In genomic region chr6:116002311-116003104, GRCm38 (mm10) we compare ENCODE assay signal across 26 mouse cellular contexts. TPM values are rescaled to one million over a fixed set of nuclear protein-coding genes. Genes with fewer than 3 reads are reported as not detected.
DNase-seq lines count a peak whose midpoint lies in the region; ATAC-seq and TF ChIP-seq lines count a peak whose summit lies in the region.
"Had no signal": no experiment of that assay in that cellular context is flagged by ENCODE, and none has a peak within 500 bp of the region (broad histone marks: within the 10 kb centered on the region; RNA-seq: fewer than 3 reads in every experiment).

No protein-coding gene starts in this region.

- TF ChIP-seq POLR2A in bone marrow macrophage, adult 2 months (IDR thresholded peaks at IDR 0.05; ENCODE audit: borderline replicate concordance, low read depth, low read length), result no peak

- no peak overlapping the region for H3K9ac ChIP-seq in kidney, embryonic 16.5 days (replicated peaks; ENCODE audit: low read length)
- H3K9ac ChIP-seq: hindbrain, embryonic 14.5 days; midbrain, embryonic 12.5 days; neural tube, embryonic 15.5 days had no signal

- H3K4me1 ChIP-seq in heart, embryonic 10.5 days, result peaks cover 78% of the 10 kb centered on the region
- peaks cover 38% of the 10 kb centered on the region for H3K4me1 ChIP-seq in kidney, embryonic 16.5 days (ENCODE audit: insufficient read depth, low read length)
- H3K4me1 ChIP-seq in bone marrow macrophage, adult 2 months (ENCODE audit: control insufficient read depth, insufficient read depth, low read length), result peaks cover 58% of the 10 kb centered on the region
- peaks cover 66% of the 10 kb centered on the region for H3K4me1 ChIP-seq in embryonic facial prominence, embryonic 10.5 days

- TF ChIP-seq CTCF in bone marrow macrophage, adult 2 months (IDR thresholded peaks at IDR 0.05; ENCODE audit: low read depth, low read length), result no peak

- no peaks in the 10 kb centered on the region for H3K36me3 ChIP-seq in heart, embryonic 10.5 days
- H3K36me3 ChIP-seq in kidney, embryonic 16.5 days (ENCODE audit: insufficient read depth, low read length), result no peaks in the 10 kb centered on the region
- H3K36me3 ChIP-seq in embryonic facial prominence, embryonic 10.5 days (replicated peaks), result no peaks in the 10 kb centered on the region
- H3K36me3 ChIP-seq: midbrain, embryonic 12.5 days; neural tube, embryonic 15.5 days had no signal

- H3K4me2 ChIP-seq in kidney, embryonic 16.5 days (replicated peaks; ENCODE audit: low read depth, low read length), result no peak overlapping the region
- H3K4me2 ChIP-seq: hindbrain, embryonic 14.5 days; midbrain, embryonic 12.5 days; neural tube, embryonic 15.5 days had no signal

- WGBS in heart, embryonic 10.5 days, result 63% methylated on average over 12 of the region's 12 CpGs
- 75% methylated on average over 12 of the region's 12 CpGs for WGBS in kidney, embryonic 16.5 days
- 70% methylated on average over 12 of the region's 12 CpGs for WGBS in embryonic facial prominence, embryonic 10.5 days

- no peak for ATAC-seq in kidney, embryonic 16.5 days (ENCODE audit: low FRiP score, low TSS enrichment)
- ATAC-seq: intestine, embryonic 16.5 days; Patski had no signal

- no peaks in the 10 kb centered on the region for H3K27me3 ChIP-seq in heart, embryonic 10.5 days (ENCODE audit: insufficient read depth, poor library complexity, severe bottlenecking)
- no peaks in the 10 kb centered on the region for H3K27me3 ChIP-seq in kidney, embryonic 16.5 days (ENCODE audit: insufficient read depth, low read length)
- peaks cover 23% of the 10 kb centered on the region for H3K27me3 ChIP-seq in embryonic facial prominence, embryonic 10.5 days (replicated peaks; ENCODE audit: low read depth, poor library complexity, severe bottlenecking)
- H3K27me3 ChIP-seq: neural tube, embryonic 15.5 days; Patski had no signal

- intact Hi-C loops in left cerebral cortex, postnatal 25 days (cut with DNase I), result no loop called here

- no peak for DNase-seq in heart, embryonic 10.5 days (ENCODE audit: low spot score)
- no peak for DNase-seq in heart, postnatal 4 days
- DNase-seq in kidney, adult 18-20 months, result no peak
- DNase-seq in embryonic facial prominence, embryonic 10.5 days (ENCODE audit: low spot score), result no peak
- no peak for DNase-seq in left cerebral cortex, postnatal 25 days (ENCODE audit: low spot score in 2 of 2)
- no peak for DNase-seq in layer of hippocampus, postnatal 10 days (ENCODE audit: low spot score in 2 of 2)
- DNase-seq: adrenal gland, postnatal 36 days; cerebellum, adult 9-10 months; lung, postnatal 14 days; thymus, postnatal 25 days had no signal

- no peak overlapping the region for H3K4me3 ChIP-seq in heart, embryonic 10.5 days
- no peak overlapping the region for H3K4me3 ChIP-seq in kidney, embryonic 16.5 days (ENCODE audit: low read length)
- no peak overlapping the region for H3K4me3 ChIP-seq in bone marrow macrophage, adult 2 months (ENCODE audit: insufficient read depth, low read length)
- H3K4me3 ChIP-seq in embryonic facial prominence, embryonic 10.5 days, result no peak overlapping the region
- H3K4me3 ChIP-seq: midbrain, embryonic 12.5 days; myocyte; neural tube, embryonic 15.5 days had no signal

- H3K27ac ChIP-seq in heart, embryonic 10.5 days, result peak overlapping the region; percentile 80
- peak overlapping the region; percentile 23; the same call in 1 of the 2 replicates for H3K27ac ChIP-seq in kidney, embryonic 16.5 days (ENCODE audit: low read length)
- H3K27ac ChIP-seq in bone marrow macrophage, adult 2 months (ENCODE audit: insufficient read depth, low read depth, low read length), result peak overlapping the region; percentile 12
- peak overlapping the region; percentile 48; the same call in 1 of the 2 replicates for H3K27ac ChIP-seq in embryonic facial prominence, embryonic 10.5 days (replicated peaks)
- H3K27ac ChIP-seq: hindbrain, embryonic 14.5 days; midbrain, embryonic 12.5 days; neural tube, embryonic 15.5 days; stomach, postnatal 0 days had no signal

- H3K9me3 ChIP-seq in heart, embryonic 10.5 days, result no peaks in the 10 kb centered on the region
- no peaks in the 10 kb centered on the region for H3K9me3 ChIP-seq in kidney, embryonic 16.5 days (ENCODE audit: low read length)
- no peaks in the 10 kb centered on the region for H3K9me3 ChIP-seq in embryonic facial prominence, embryonic 10.5 days
- H3K9me3 ChIP-seq: midbrain, embryonic 12.5 days; neural tube, embryonic 15.5 days had no signal

RNA-seq across cellular contexts. Expression of gene Plxnd1, which starts 7.7 kb away (rescaled TPM):
- polyA plus RNA-seq in heart, embryonic 10.5 days (2016; fragmentation: Nextera tagmentation; extraction: Ambion mirVana), result 42.9 and 61.7 TPM in 2 replicates
- 100 to 1,000 TPM; 191 to 208 TPM for total RNA-seq in heart, postnatal 4 days (2021)
- 55.5 and 62.4 TPM in 2 replicates for polyA plus RNA-seq in kidney, embryonic 16.5 days (2015; fragmentation: Nextera tagmentation; extraction: Ambion mirVana)
- 205 and 222 TPM in 2 replicates for polyA plus RNA-seq in bone marrow macrophage, adult 2 months (2012; ENCODE audit: insufficient read depth, insufficient read length, missing spikeins)
- 26.8 and 28.1 TPM in 2 replicates for polyA plus RNA-seq in embryonic facial prominence, embryonic 10.5 days (2016; fragmentation: Nextera tagmentation; extraction: Ambion mirVana)
- total RNA-seq in left cerebral cortex, postnatal 25 days (2021), result 100 to 1,000 TPM; 111 to 124 TPM
- total RNA-seq in layer of hippocampus, postnatal 10 days (2021), result 10 to 100 TPM; 73.2 to 73.5 TPM

RNA-seq across cellular contexts. Expression of gene H1foo, which starts 57.8 kb away (rescaled TPM):
- not detected in 2 replicates for polyA plus RNA-seq in heart, embryonic 10.5 days (2016; fragmentation: Nextera tagmentation; extraction: Ambion mirVana)
- total RNA-seq in heart, postnatal 4 days (2021), result not detected
- polyA plus RNA-seq in kidney, embryonic 16.5 days (2015; fragmentation: Nextera tagmentation; extraction: Ambion mirVana), result not detected in 2 replicates
- not detected in 2 replicates for polyA plus RNA-seq in bone marrow macrophage, adult 2 months (2012; ENCODE audit: insufficient read depth, insufficient read length, missing spikeins)
- not detected in 2 replicates for polyA plus RNA-seq in embryonic facial prominence, embryonic 10.5 days (2016; fragmentation: Nextera tagmentation; extraction: Ambion mirVana)
- total RNA-seq in left cerebral cortex, postnatal 25 days (2021), result not detected
- not detected for total RNA-seq in layer of hippocampus, postnatal 10 days (2021)
- total RNA-seq: adrenal gland, postnatal 36 days; layer of hippocampus, postnatal 25 days; left cerebral cortex, postnatal 14 days; liver, adult 2 months had no signal
- polyA plus RNA-seq: cortical plate, adult 2 months; embryonic facial prominence, embryonic 14.5 days; frontal cortex, adult 2 months; hindbrain, embryonic 14.5 days; intestine, embryonic 16.5 days; large intestine, adult 2 months; liver, adult 2 months; midbrain, embryonic 12.5 days; myocyte; neural tube, embryonic 15.5 days; Patski; stomach, postnatal 0 days had no signal

Comparison
In these comparisons a context has a peak if more than half of its experiments do, and no peak if none do; other contexts are left out.
1. H3K27ac ChIP-seq: peak in every context shown above with its lines; median percentile 80 in heart, embryonic 10.5 days; 48 in embryonic facial prominence, embryonic 10.5 days; 23 in kidney, embryonic 16.5 days; 12 in bone marrow macrophage, adult 2 months.